Mouse (Mus musculus) CD4-positive helper T cell, adult 2 months (primary cell): ENCODE measurements around the gene Lair1.
A peak's percentile ranks its signal among the peaks of the same experiment; 100 is the strongest.
"Not testable (repeated sequence)": the region's sequence is repeated elsewhere in the genome, so short reads cannot be mapped to it uniquely, and the experiment has no call there.

Experiments
- DNase-seq: peaks from one replicate; pipeline ENCODE4 v3.0.0-alpha.2; 2012; ENCODE audit warnings: low read depth, missing footprints, low spot score

Lair1 gene

GRCm38 (mm10) chr7:4063013-4063412, at the start of gene Lair1:
TSS of gene Lair1 (minus strand) at chr7:4063204.
- peak; percentile 44 for DNase-seq

GRCm38 (mm10) chr7:4111766-4112165, 48.8 kb upstream of the Lair1 start:
- no peak for DNase-seq

- peak; percentile 53 for DNase-seq
Observed at GRCm38 (mm10) chr7:4103411-4103810, 40.4 kb upstream of the Lair1 start.

GRCm38 (mm10) chr7:4101144-4101543, 38.1 kb upstream of the Lair1 start:
- no peak for DNase-seq

GRCm38 (mm10) chr7:4098832-4099231, 35.8 kb upstream of the Lair1 start:
- DNase-seq: no peak

- DNase-seq: no peak
Observed at GRCm38 (mm10) chr7:4098301-4098700, 35.3 kb upstream of the Lair1 start.

- no peak for DNase-seq
Observed at GRCm38 (mm10) chr7:4091170-4091569, 28.2 kb upstream of the Lair1 start.

GRCm38 (mm10) chr7:4088679-4089078, 25.7 kb upstream of the Lair1 start:
- no peak for DNase-seq

- DNase-seq: no peak
Observed at GRCm38 (mm10) chr7:4087896-4088480, 25.0 kb upstream of the Lair1 start.

GRCm38 (mm10) chr7:4087238-4087895, 24.4 kb upstream of the Lair1 start:
- DNase-seq: no peak

- no peak for DNase-seq
Observed at GRCm38 (mm10) chr7:4085562-4085961, 22.6 kb upstream of the Lair1 start.

- no peak for DNase-seq
Observed at GRCm38 (mm10) chr7:4084161-4084560, 21.2 kb upstream of the Lair1 start.

GRCm38 (mm10) chr7:4082804-4083203, 19.8 kb upstream of the Lair1 start:
- peak; percentile 78 for DNase-seq

- no peak for DNase-seq
Observed at GRCm38 (mm10) chr7:4081706-4082105, 18.7 kb upstream of the Lair1 start.

- no peak for DNase-seq
Observed at GRCm38 (mm10) chr7:4080552-4080951, 17.5 kb upstream of the Lair1 start.

- no peak for DNase-seq
Observed at GRCm38 (mm10) chr7:4079511-4079910, 16.5 kb upstream of the Lair1 start.

- DNase-seq: no peak
Observed at GRCm38 (mm10) chr7:4073144-4073543, 10.1 kb upstream of the Lair1 start.

- DNase-seq: no peak
Observed at GRCm38 (mm10) chr7:4071066-4071465, 8.1 kb upstream of the Lair1 start.

- DNase-seq: no peak
Observed at GRCm38 (mm10) chr7:4063714-4064425, 866 bp upstream of the Lair1 start.

- DNase-seq: not testable (repeated sequence)
Observed at GRCm38 (mm10) chr7:4060602-4061188, 2.3 kb downstream of the Lair1 start.

GRCm38 (mm10) chr7:4026794-4027421, 36.1 kb downstream of the Lair1 start:
- peak; percentile 33 for DNase-seq

- not testable (repeated sequence) for DNase-seq
Observed at GRCm38 (mm10) chr7:4004636-4005035, 58.4 kb downstream of the Lair1 start.
